Mouse (Mus musculus) kidney, postnatal 0 days (tissue): ENCODE measurements at regions not wholly inside any gene's neighbourhood (a gene's known extent, or its start where the extent isn't known, plus 50 kb on each side); places are given as distances from the start of the nearest gene placed in this dataset.
"Not testable (repeated sequence)": the region's sequence is repeated elsewhere in the genome, so short reads cannot be mapped to it uniquely, and the experiment has no call there.

Experiments used
- ATAC-seq: fragments of 200-750 bp; cut with Nextera tagmentation; replicated peaks from 2 replicates; pipeline ENCODE4 v1.8.0; 2017; ENCODE audit warnings: low read depth, moderate number of reproducible peaks, moderate TSS enrichment, moderate library complexity; ENCODE audit not compliant: low FRiP score
- DNase-seq: peaks from one replicate; pipeline ENCODE4 v3.0.0-alpha.2; 2016; ENCODE audit warnings: low spot score
- H3K27ac ChIP-seq: fragments of 300-500 bp; sonication (generic); 2 replicates; pipeline ENCODE4 v1.5.1; 2014; ENCODE audit warnings: mild to moderate bottlenecking
- H3K27me3 ChIP-seq: fragments of 300-500 bp; sonication (generic); 2 replicates; pipeline ENCODE4 v1.6.1; 2014; ENCODE audit warnings: low read length, mixed read lengths; ENCODE audit not compliant: insufficient read depth
- H3K36me3 ChIP-seq: fragments of 300-500 bp; sonication (generic); 2 replicates; pipeline ENCODE4 v1.6.1; 2014; ENCODE audit warnings: low read length, mixed read lengths; ENCODE audit not compliant: insufficient read depth
- H3K4me1 ChIP-seq: fragments of 300-500 bp; sonication (generic); replicated peaks from 2 replicates; pipeline ENCODE4 v1.6.1; 2014; ENCODE audit warnings: antibody characterized with exemption, low read length, mixed read lengths; ENCODE audit not compliant: insufficient read depth
- H3K4me2 ChIP-seq: fragments of 300-500 bp; sonication (generic); 2 replicates; pipeline ENCODE4 v1.6.1; 2014; ENCODE audit warnings: mild to moderate bottlenecking, low read length, moderate library complexity, mixed read lengths
- H3K4me3 ChIP-seq: fragments of 300-500 bp; sonication (generic); replicated peaks from 2 replicates; pipeline ENCODE4 v1.5.1; 2014; ENCODE audit warnings: low read depth, low read length
- H3K9ac ChIP-seq: fragments of 300-500 bp; sonication (generic); 2 replicates; pipeline ENCODE4 v1.6.1; 2014; ENCODE audit warnings: low read depth, low read length
- H3K9me3 ChIP-seq: fragments of 300-500 bp; sonication (generic); replicated peaks from 2 replicates; pipeline ENCODE4 v1.6.1; 2016; ENCODE audit warnings: low read length, inconsistent platforms, mixed read lengths
- CTCF ChIP-seq: IDR thresholded peaks from 2 replicates; pipeline ENCODE4 v1.5.1; 2016; ENCODE audit warnings: antibody characterized with exemption, low read depth, mild to moderate bottlenecking, moderate library complexity
- WGBS: fragments of 180-500 bp; shearing (Covaris S2); extraction: QIAGEN DNeasy Blood & Tissue Kit; methylation state at CpG from one replicate; pipeline ENCODE4 v1.1.7; 2014; 5-methylcytosine and 5-hydroxymethylcytosine counted together

GRCm38 (mm10) chr13:68049731-68050130 lies 186.6 kb downstream of the BC048507 start:
- peak; percentile 12 for DNase-seq
- ATAC-seq, result not testable (repeated sequence)
- 17% methylated on average over 8 of the region's 8 CpGs for WGBS

GRCm38 (mm10) chr13:68093311-68093710 lies 230.2 kb downstream of the BC048507 start:
- H3K4me3 ChIP-seq, H3K4me1 ChIP-seq, H3K27me3 ChIP-seq, H3K27ac ChIP-seq, H3K9ac ChIP-seq, DNase-seq, H3K9me3 ChIP-seq, H3K36me3 ChIP-seq, ATAC-seq, H3K4me2 ChIP-seq: not testable (repeated sequence)
- 74% methylated on average over 5 of the region's 9 CpGs for WGBS

More at GRCm38 (mm10) chr13:68049731-68050130, 186.6 kb downstream of the BC048507 start:
- H3K36me3 ChIP-seq, H3K9me3 ChIP-seq, H3K9ac ChIP-seq, H3K4me2 ChIP-seq, H3K27ac ChIP-seq, H3K27me3 ChIP-seq, H3K4me1 ChIP-seq, H3K4me3 ChIP-seq: not testable (repeated sequence)
- TF ChIP-seq CTCF, result peak; percentile 50; the same call in 1 of the 2 replicates

GRCm38 (mm10) chr13:68116786-68117185 lies 253.7 kb downstream of the BC048507 start:
- H3K4me1 ChIP-seq, H3K27ac ChIP-seq, H3K4me3 ChIP-seq, H3K4me2 ChIP-seq, H3K36me3 ChIP-seq, H3K9me3 ChIP-seq, H3K9ac ChIP-seq, H3K27me3 ChIP-seq, DNase-seq, ATAC-seq: not testable (repeated sequence)
- WGBS, result 83% methylated on average over 5 of the region's 5 CpGs
